Mouse (Mus musculus) lung, adult 2 months (tissue): ENCODE measurements around the gene Eif4e.

Source experiments
- CTCF ChIP-seq: fragments of 200-500 bp; IDR thresholded peaks from 2 replicates; pipeline ENCODE4 v1.5.1; 2011; ENCODE audit warnings: mild to moderate bottlenecking, low read length, control low read depth; ENCODE audit not compliant: insufficient read depth
- POLR2A ChIP-seq: fragments of 200-500 bp; IDR thresholded peaks from 2 replicates; pipeline ENCODE4 v1.6.1; 2011; ENCODE audit warnings: low read depth, mild to moderate bottlenecking, control low read depth, low read length, borderline replicate concordance; ENCODE audit errors: extremely low read depth

DNA sequence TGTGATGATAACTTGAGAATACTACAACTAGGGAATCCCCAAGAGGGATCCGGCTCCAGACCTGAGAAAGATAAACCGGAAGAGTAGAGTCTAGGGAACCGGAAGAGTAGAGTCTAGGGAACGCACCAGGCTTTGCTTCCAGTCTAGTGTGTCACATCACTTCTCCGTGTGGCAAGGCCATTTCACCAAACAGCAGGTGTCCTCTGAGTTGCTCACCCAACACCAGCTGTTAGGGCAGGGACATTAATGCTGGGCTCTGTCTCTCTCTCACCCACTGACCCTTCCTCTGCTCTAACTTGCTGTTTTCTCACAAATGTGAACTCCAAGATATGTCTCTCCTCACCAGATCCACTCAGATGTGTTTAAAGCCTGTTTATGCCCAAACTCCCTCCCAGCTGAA, 82.7 kb downstream of the Eif4e start:
- TF ChIP-seq CTCF: no peak
- no peak for TF ChIP-seq POLR2A
